Mouse (Mus musculus): ENCODE data around the gene Htra3.

DNA sequence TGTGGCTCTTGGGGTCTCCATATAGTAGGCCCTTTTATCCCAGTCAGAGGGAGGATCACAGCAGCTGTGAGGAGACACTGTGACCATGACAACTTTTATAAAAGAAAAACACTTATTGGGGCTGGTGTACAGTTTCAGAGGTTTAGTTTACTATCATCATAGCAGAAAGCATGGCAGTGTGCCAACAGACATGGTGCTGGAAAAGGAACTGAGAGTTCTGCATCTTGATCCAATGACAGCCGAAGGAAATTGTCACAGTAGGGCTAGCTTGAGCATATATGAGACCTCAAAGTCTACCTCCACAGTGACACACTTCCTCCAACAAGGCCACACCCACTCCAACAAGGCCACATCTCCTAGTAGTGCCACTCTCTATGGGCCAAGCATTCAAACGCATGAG, 9.3 kb upstream of the Htra3 start:
- no peak for TF ChIP-seq GATA1 (IDR thresholded peaks at IDR 0.05; ENCODE audit: low read length)
- TF ChIP-seq TAL1 (IDR thresholded peaks at IDR 0.05; ENCODE audit: low read length) = no peak
